Mouse (Mus musculus) kidney, postnatal 0 days (tissue): ENCODE results near the gene Rnf135. TPM values are rescaled to one million over a fixed set of nuclear protein-coding genes. Genes with fewer than 3 reads are reported as not detected.

Experiments used
- ATAC-seq: fragments of 200-750 bp; cut with Nextera tagmentation; replicated peaks from 2 replicates; pipeline ENCODE4 v1.8.0; 2017; ENCODE audit warnings: low read depth, moderate number of reproducible peaks, moderate TSS enrichment, moderate library complexity; ENCODE audit not compliant: low FRiP score
- DNase-seq: peaks from one replicate; pipeline ENCODE4 v3.0.0-alpha.2; 2016; ENCODE audit warnings: low spot score
- H3K27ac ChIP-seq: fragments of 300-500 bp; sonication (generic); 2 replicates; pipeline ENCODE4 v1.5.1; 2014; ENCODE audit warnings: mild to moderate bottlenecking
- H3K27me3 ChIP-seq: fragments of 300-500 bp; sonication (generic); 2 replicates; pipeline ENCODE4 v1.6.1; 2014; ENCODE audit warnings: low read length, mixed read lengths; ENCODE audit not compliant: insufficient read depth
- H3K36me3 ChIP-seq: fragments of 300-500 bp; sonication (generic); 2 replicates; pipeline ENCODE4 v1.6.1; 2014; ENCODE audit warnings: low read length, mixed read lengths; ENCODE audit not compliant: insufficient read depth
- H3K4me1 ChIP-seq: fragments of 300-500 bp; sonication (generic); replicated peaks from 2 replicates; pipeline ENCODE4 v1.6.1; 2014; ENCODE audit warnings: antibody characterized with exemption, low read length, mixed read lengths; ENCODE audit not compliant: insufficient read depth
- H3K4me2 ChIP-seq: fragments of 300-500 bp; sonication (generic); 2 replicates; pipeline ENCODE4 v1.6.1; 2014; ENCODE audit warnings: mild to moderate bottlenecking, low read length, moderate library complexity, mixed read lengths
- H3K4me3 ChIP-seq: fragments of 300-500 bp; sonication (generic); replicated peaks from 2 replicates; pipeline ENCODE4 v1.5.1; 2014; ENCODE audit warnings: low read depth, low read length
- H3K9ac ChIP-seq: fragments of 300-500 bp; sonication (generic); 2 replicates; pipeline ENCODE4 v1.6.1; 2014; ENCODE audit warnings: low read depth, low read length
- H3K9me3 ChIP-seq: fragments of 300-500 bp; sonication (generic); replicated peaks from 2 replicates; pipeline ENCODE4 v1.6.1; 2016; ENCODE audit warnings: low read length, inconsistent platforms, mixed read lengths
- CTCF ChIP-seq: IDR thresholded peaks from 2 replicates; pipeline ENCODE4 v1.5.1; 2016; ENCODE audit warnings: antibody characterized with exemption, low read depth, mild to moderate bottlenecking, moderate library complexity
- WGBS: fragments of 180-500 bp; shearing (Covaris S2); extraction: QIAGEN DNeasy Blood & Tissue Kit; methylation state at CpG from one replicate; pipeline ENCODE4 v1.1.7; 2014; 5-methylcytosine and 5-hydroxymethylcytosine counted together
- polyA plus RNA-seq: library from polyadenylated mRNA; unstranded; fragments of >200 nt; fragmentation: Nextera tagmentation; extraction: Ambion mirVana; gene quantifications from 2 replicates; pipeline ENCODE4 v1.2.1, GENCODE M21; 2015

Rnf135 gene
- polyA plus RNA-seq, 1 experiment from 2014 or later, result 12.9 TPM

GRCm38 (mm10) chr11:80196351-80196750 is 12.7 kb downstream of the Rnf135 start:
- no peak overlapping the region for H3K9ac ChIP-seq
- peaks cover 14% of the 10 kb centered on the region; the same call in 1 of the 2 replicates for H3K36me3 ChIP-seq
- H3K4me2 ChIP-seq, result no peak overlapping the region
- no peak overlapping the region for H3K4me3 ChIP-seq
- DNase-seq, result no peak
- H3K4me1 ChIP-seq, result no peaks in the 10 kb centered on the region
- no peaks in the 10 kb centered on the region for H3K9me3 ChIP-seq
- TF ChIP-seq CTCF, result no peak
- H3K27me3 ChIP-seq, result no peaks in the 10 kb centered on the region
- H3K27ac ChIP-seq, result no peak overlapping the region
- 87% methylated on average over 7 of the region's 7 CpGs for WGBS
- ATAC-seq, result no peak

GRCm38 (mm10) chr11:80199316-80199715 is 15.7 kb downstream of the Rnf135 start:
- WGBS, result 92% methylated on average over 3 of the region's 3 CpGs
- no peaks in the 10 kb centered on the region for H3K4me1 ChIP-seq
- no peak overlapping the region for H3K4me3 ChIP-seq
- H3K36me3 ChIP-seq, result peaks cover 8% of the 10 kb centered on the region; the same call in 1 of the 2 replicates
- H3K4me2 ChIP-seq, result no peak overlapping the region
- H3K9ac ChIP-seq, result no peak overlapping the region
- DNase-seq, result no peak
- no peaks in the 10 kb centered on the region for H3K9me3 ChIP-seq
- no peak for TF ChIP-seq CTCF
- ATAC-seq, result no peak
- no peaks in the 10 kb centered on the region for H3K27me3 ChIP-seq
- no peak overlapping the region for H3K27ac ChIP-seq

GRCm38 (mm10) chr11:80199773-80200172 is 16.1 kb downstream of the Rnf135 start:
- Histone ChIP-seq H3K27me3 (no peaks in the 10 kb centered on the region), H3K9ac (no peak overlapping the region), H3K4me1 (no peaks in the 10 kb centered on the region), H3K9me3 (no peaks in the 10 kb centered on the region), H3K4me3 (no peak overlapping the region), H3K27ac (no peak overlapping the region), H3K4me2 (no peak overlapping the region), H3K36me3 (0 out of 2 replicates have a peak, but pooled peaks cover 5% of the 10 kb centered on the region)
- DNase-seq (no peak), ATAC-seq (no peak)
- WGBS, result 95% methylated on average over 2 of the region's 2 CpGs
- TF ChIP-seq CTCF, result peak; percentile 62

- H3K4me2 ChIP-seq, result no peak overlapping the region
- ATAC-seq (no peak), DNase-seq (peak; percentile 56)
- TF ChIP-seq CTCF, result peak; percentile 71
- no peaks in the 10 kb centered on the region for H3K9me3 ChIP-seq
- no peaks in the 10 kb centered on the region for H3K4me1 ChIP-seq
- 0 out of 2 replicates have a peak, but pooled peaks cover 4% of the 10 kb centered on the region for H3K36me3 ChIP-seq
- 70% methylated on average over 1 of the region's 1 CpGs for WGBS
- H3K27me3 ChIP-seq, result no peaks in the 10 kb centered on the region
- no peak overlapping the region for H3K9ac ChIP-seq
- H3K4me3 ChIP-seq, result no peak overlapping the region
- no peak overlapping the region for H3K27ac ChIP-seq
Measured at GRCm38 (mm10) chr11:80200326-80200725, 16.7 kb downstream of the Rnf135 start.

- ATAC-seq (no peak), DNase-seq (no peak)
- no peaks in the 10 kb centered on the region for H3K9me3 ChIP-seq
- no peaks in the 10 kb centered on the region for H3K4me1 ChIP-seq
- H3K27ac ChIP-seq, result no peak overlapping the region
- no peaks in the 10 kb centered on the region for H3K27me3 ChIP-seq
- H3K4me2 ChIP-seq, result no peak overlapping the region
- no peak overlapping the region for H3K4me3 ChIP-seq
- no peak for TF ChIP-seq CTCF
- 58% methylated on average over 6 of the region's 6 CpGs for WGBS
- H3K36me3 ChIP-seq, result 0 out of 2 replicates have a peak, but pooled peaks cover 4% of the 10 kb centered on the region
- H3K9ac ChIP-seq, result no peak overlapping the region
Measured at GRCm38 (mm10) chr11:80202296-80202695, 18.6 kb downstream of the Rnf135 start.

GRCm38 (mm10) chr11:80204037-80204436 is 20.4 kb downstream of the Rnf135 start:
- Histone ChIP-seq H3K4me2 (no peak overlapping the region), H3K9me3 (no peaks in the 10 kb centered on the region), H3K9ac (no peak overlapping the region), H3K36me3 (no peaks in the 10 kb centered on the region), H3K4me1 (no peaks in the 10 kb centered on the region), H3K4me3 (no peak overlapping the region), H3K27me3 (no peaks in the 10 kb centered on the region), H3K27ac (no peak overlapping the region)
- no peak for DNase-seq
- WGBS, result 73% methylated on average over 3 of the region's 3 CpGs
- TF ChIP-seq CTCF, result no peak
- ATAC-seq, result no peak

- Histone ChIP-seq H3K27me3 (no peaks in the 10 kb centered on the region), H3K4me1 (peaks cover 1% of the 10 kb centered on the region; the same call in 1 of the 2 replicates), H3K9ac (no peak overlapping the region), H3K27ac (no peak overlapping the region), H3K9me3 (no peaks in the 10 kb centered on the region), H3K4me2 (no peak overlapping the region), H3K36me3 (no peaks in the 10 kb centered on the region), H3K4me3 (no peak overlapping the region)
- ATAC-seq, result no peak
- no peak for TF ChIP-seq CTCF
- WGBS, result 42% methylated on average over 5 of the region's 5 CpGs
- DNase-seq, result no peak
Measured at GRCm38 (mm10) chr11:80204941-80205340, 21.3 kb downstream of the Rnf135 start.
